Mouse (Mus musculus): ENCODE results near the gene Trir.

GRCm38 (mm10) chr8:85021514-85022055 is 5.0 kb upstream of the Trir start:
- peak; percentile 32 for TF ChIP-seq CTCF (conservative IDR thresholded peaks at IDR 0.05; ENCODE audit: low read length)
- no peak for TF ChIP-seq POU5F1 (IDR thresholded peaks at IDR 0.05; ENCODE audit: borderline replicate concordance, low read length)
- TF ChIP-seq NANOG (IDR thresholded peaks at IDR 0.05; ENCODE audit: borderline replicate concordance, low read length) = no peak

Measured in E14TG2a.4 (cell line).